Mouse (Mus musculus) frontal cortex, postnatal 10 days (tissue): ENCODE measurements around the gene Aff2.

Experiments used
- DNase-seq, 2 experiments: peaks; one replicate each; pipeline ENCODE4 v3.0.0; 2022; ENCODE audit warnings: low spot score in 2 of 2, mixed read lengths in 1 of 2

The Aff2 gene

DNA sequence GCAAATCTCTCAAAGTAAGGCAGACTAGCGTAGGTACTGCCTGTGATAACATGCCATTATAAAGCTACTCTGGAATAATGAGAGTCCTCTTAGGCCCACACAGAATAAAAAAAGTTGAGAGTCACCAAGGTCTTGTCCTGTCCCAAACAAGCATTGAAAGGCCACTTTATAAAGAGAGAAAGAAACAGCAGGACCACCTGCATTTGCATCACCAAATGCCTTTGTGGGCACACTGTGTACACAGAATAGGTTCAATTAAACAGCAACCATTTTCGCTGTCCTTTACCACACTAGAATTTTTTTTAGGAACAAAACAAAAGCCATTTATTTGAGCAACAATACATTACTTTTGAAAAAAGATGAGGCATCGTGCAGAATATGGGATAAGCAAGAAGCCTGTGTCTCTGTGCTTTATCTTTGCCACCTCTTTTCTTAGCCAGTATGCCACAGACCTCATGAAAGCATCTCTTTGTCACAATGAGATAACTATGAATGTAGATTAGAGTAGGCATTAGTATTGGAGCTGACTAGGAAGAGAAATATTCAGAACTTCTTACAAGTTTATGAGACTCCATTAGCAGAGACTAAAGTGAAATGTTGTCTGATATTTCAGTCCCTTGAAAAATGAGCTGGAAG, 385.0 kb downstream of the Aff2 start:
- DNase-seq = no peak

DNA sequence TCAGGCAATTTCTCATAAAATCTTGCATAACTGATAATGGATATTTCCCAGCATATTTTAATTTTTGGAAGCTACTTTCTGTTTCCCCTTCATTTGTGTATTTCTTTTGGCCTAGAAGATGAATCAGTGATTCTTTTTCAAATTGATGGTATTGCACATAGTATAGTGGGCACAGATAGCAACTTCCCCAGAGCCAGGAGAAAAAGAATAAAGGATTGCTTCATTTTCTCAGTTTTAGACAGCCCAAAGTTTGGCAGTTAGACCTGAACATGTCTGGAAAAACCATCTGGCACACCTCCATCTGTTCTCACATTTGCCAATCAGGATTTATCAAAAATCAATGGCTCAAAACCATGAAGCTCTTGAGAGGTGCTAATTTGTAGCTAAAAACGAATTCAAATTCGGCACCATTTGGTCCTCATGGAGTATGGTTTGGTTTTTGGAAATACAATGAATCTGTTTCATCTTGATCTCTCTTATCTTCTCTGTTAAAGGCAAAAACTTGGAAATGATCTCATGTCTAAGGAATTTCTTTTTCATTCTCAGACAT, 441.9 kb downstream of the Aff2 start:
- DNase-seq = no peak

DNA sequence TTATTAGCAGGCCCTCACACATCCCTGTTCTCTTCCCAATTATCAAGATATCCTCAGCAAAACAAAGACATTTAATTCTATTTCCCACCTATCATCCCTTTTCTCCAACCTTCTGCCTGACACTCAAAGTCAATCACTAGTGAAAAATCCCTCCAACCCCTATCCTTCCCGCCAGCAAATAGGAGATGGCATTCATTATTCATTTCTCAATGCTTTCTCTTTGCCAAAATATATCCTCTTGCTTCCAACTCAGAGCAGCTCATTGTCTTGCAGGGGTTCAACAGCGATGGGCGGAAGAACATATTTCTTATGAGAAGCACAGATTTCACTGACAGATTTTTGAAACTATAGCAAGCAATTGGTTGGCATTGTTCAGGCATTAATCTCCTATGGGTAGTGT, 442.4 kb downstream of the Aff2 start:
- DNase-seq = no peak

DNA sequence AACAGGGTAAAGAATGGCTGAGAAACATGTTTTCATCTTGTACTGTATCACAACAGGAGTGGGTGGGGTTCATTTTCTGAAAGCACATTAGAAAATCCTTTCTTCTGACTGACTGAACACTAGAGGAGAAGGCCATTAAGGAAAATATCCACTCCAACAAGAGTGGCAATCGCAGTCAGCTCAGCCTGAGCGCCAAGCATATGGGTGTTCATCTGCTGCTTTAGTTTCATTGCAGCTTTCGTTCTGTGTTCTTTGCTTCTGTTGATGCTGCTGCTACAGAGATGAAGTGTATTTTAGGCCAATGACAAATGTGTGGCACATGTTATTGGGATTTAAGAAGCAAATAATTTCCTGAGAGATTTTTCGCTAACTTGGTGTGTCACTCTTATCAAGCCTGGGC, 451.7 kb downstream of the Aff2 start:
- no peak for DNase-seq

DNA sequence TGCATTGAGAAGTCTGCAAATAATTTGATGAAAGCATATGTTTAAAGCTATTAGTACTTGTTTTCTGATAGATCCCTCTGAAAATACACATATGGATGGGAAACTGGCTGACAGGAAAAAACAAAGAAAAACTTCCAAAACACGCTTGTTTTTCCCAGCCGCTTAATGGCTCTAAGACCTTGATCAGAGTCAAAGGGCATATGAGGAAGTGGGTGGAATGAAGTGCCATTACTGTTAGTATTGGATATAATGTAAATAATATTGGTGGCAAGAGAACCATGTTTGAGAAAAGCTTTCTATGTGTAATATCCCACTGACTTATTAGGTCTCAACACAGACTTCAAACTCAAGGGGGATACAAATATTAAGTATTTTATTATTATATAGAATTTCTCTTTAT, 455.0 kb downstream of the Aff2 start:
- DNase-seq = no peak

DNA sequence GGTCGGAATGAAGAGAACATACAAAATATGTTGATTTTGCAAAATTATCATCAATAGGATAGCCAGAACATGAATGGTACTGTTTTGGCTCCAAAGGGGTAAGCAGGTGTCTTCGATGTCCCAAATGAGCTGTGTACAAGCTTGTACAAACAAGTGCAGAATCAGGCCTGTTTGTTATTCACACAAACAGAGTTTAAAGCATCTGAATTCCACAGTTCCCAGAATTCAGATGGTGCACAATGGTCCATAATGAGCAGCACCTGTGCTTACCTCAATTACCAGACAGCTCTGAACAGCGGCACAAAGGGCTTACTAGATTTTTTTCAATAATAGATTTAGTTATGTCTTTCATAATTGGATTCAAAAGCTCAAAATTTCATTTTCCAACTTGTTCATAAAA, 457.6 kb downstream of the Aff2 start:
- no peak for DNase-seq

DNA sequence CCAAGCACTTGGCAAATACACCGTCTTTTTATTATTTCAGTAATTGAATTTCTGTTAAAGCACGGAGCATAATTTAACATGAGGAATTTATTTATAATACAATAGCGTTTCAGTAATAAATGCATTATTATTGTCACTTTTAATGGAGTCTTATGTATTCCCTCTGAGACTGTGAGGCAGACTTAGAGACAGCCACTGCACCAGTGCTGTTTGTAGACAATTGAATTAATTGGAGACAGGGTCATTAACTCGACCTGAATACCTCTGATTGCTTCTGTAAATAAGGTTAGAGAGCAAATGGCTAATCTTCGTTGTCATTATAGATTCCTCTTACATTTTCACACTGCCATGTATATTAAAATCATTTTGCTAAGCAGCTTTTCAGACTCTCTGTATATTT, 458.1 kb downstream of the Aff2 start:
- DNase-seq = no peak

DNA sequence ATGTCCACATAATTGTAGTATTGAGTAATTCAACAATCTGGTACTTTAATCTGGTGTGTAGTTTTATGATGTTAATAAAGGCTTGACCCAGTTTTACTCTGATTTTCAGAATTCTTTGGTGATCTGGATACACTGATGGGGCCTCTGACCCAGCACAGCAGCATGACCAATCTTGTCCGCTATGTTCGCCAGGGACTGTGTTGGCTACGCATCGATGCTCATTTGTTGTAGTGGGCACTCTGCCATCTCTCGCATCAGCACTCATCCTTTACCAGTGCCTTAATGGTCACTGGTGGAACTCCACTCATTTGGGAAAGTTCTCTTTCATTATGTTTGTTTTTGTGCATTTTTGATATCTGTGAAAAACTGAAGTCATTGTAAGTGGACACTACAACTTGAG, 507.5 kb downstream of the Aff2 start:
- DNase-seq = no peak

DNA sequence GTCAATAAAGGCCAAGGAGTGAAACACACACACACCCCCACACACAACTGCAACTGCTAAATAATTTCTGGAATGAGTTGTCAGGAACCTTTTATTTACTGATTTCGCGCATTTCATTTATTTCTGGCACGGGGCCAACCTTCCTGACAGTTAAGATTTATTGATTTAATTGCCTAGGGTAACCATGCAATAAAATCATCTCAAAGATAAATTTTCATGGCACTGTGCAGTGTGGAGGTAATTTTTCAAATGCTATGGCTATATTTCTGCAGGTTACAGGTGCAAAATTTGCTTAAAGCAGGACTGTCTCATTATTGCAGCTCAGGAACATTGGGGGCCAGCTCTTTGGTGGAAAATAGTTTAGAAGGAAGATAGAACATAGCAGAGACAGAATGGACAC, 531.6 kb downstream of the Aff2 start:
- DNase-seq = no peak
